Mouse (Mus musculus): ENCODE data around the gene Olfr695. TPM values are rescaled to one million over a fixed set of nuclear protein-coding genes. Genes with fewer than 3 reads are reported as not detected.

The Olfr695 gene
- not detected in 2 replicates for polyA plus RNA-seq (2015; fragmentation: Nextera tagmentation; extraction: Ambion mirVana)

DNA sequence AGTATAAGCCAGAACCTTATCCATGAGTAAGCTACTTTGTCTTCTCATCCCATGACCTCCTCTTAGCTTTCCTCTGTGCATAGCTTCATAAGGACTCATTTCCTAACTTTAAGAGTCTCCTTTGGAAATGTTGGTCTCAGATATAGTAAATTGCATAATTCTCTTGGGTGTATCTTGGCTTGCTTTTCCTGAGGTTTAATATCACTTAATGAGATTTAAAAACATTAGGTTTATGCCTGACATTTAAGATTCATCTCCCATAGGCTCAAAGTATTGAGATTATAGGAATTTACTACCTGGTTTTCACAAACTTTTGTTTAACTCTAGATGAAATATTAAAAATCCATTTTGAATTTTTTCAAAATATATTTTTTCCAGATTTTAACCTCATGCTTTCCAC lies at the start of gene Olfr695:
Olfr695 (minus strand) TSS at position 101 of the 400 bp plus-strand sequence.

DNA sequence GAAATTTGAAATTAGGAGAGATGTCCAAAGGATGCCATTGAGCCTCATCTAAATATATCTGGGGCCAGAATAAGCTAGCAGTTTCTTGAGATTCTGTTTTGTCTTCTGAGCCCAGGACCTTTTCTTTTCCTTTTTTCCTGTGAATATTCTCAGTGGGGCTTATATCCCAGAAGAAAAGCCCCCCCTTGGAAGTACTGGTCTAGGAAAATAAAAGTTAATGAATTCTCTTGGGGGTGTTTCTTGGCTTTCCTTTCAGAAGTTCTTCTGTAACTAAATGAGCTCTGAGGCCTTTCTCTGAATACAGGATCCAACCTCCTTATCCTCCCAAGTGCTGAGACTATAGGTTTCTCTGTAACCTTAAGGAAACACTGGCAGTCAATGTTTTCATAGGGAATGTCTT lies 39.1 kb upstream of the Olfr695 start, which contains the start of gene Olfr698:
Olfr698 (minus strand) TSS at position 101 of the 400 bp plus-strand sequence.

DNA sequence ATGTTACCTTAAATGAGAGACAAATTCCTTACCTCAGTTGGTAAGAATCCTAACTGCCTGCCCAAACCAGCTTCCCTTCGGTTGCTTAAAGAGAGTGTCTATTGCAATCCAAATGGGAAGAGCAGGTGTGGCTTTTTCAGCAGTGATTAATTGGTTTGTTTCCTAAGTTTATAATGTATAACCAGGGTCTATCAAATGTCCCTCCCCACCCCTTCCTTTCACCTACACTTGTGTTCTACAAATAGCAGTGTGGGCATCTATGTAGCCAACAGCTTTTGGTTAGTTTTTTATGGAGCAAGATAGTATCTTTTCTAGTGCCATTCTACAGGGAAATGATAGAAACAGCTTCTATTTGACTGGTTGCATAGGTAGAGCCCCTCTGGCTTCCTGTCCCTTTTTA lies 26.1 kb upstream of the Olfr695 start, which contains the start of gene Olfr697:
Olfr697 (minus strand) TSS at position 101 of the 400 bp plus-strand sequence.

DNA sequence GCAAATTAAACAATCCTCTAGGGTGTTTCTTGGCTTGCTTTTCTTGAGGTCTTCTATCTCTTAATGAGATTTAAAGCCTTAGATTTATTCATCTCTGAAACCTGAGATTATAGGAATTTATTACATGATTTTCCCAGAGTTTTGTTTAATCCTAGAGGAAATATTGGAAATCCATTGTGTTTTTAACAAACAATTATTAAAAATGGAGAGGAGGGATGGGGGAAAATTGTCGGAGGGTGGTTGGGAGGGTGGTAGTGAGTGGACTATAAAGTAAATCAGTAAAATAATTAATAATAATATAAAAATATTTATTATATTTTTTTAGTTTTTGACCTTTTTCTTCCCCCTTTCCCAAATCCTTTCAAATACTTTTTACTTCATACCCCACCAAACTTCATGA lies 24.5 kb downstream of the Olfr695 start, which contains the start of gene Olfr694:
Olfr694 (minus strand) TSS at position 101 of the 400 bp plus-strand sequence.

DNA sequence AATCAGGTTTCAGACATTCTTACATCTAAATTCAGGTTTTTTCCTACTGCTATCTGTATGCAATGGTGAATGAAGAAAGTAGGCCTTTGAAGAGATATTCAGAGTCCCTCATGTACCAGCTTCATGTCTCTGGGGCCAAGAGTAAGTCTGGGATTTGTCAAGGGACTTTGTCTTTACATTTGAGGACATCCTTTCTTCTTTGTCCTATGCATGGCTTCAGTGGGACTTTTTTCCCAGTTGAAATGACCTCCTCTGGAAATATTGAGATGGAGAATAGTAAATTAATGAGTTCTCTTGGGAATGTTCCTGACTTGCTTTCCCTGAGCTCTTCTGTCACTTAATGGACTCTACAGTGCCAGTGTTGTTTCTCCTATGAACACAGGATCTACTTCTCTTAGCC lies 35.7 kb downstream of the Olfr695 start, which contains the start of gene Olfr693:
Olfr693 (minus strand) TSS at position 101 of the 400 bp plus-strand sequence.

Other genes with a start within 250 kb of the Olfr695 start
- 0.05 TPM in 1 of 2 replicates, not detected in the other for gene Olfr693, start 35.8 kb downstream of the Olfr695 start, polyA plus RNA-seq (2015; fragmentation: Nextera tagmentation; extraction: Ambion mirVana)
- gene Olfr694, start 24.6 kb downstream of the Olfr695 start, polyA plus RNA-seq (2015; fragmentation: Nextera tagmentation; extraction: Ambion mirVana), result not detected in 2 replicates
- gene Olfr697, start 26.0 kb upstream of the Olfr695 start, polyA plus RNA-seq (2015; fragmentation: Nextera tagmentation; extraction: Ambion mirVana), result not detected in 2 replicates
- not detected in 2 replicates for gene Olfr698, start 39.0 kb upstream of the Olfr695 start, polyA plus RNA-seq (2015; fragmentation: Nextera tagmentation; extraction: Ambion mirVana)
- not detected in 2 replicates for gene Olfr699, start 76.8 kb upstream of the Olfr695 start, polyA plus RNA-seq (2015; fragmentation: Nextera tagmentation; extraction: Ambion mirVana)
- not detected in 2 replicates for gene Olfr700, start 92.4 kb upstream of the Olfr695 start, polyA plus RNA-seq (2015; fragmentation: Nextera tagmentation; extraction: Ambion mirVana)
- not detected in 2 replicates for gene Olfr701, start 97.7 kb upstream of the Olfr695 start, polyA plus RNA-seq (2015; fragmentation: Nextera tagmentation; extraction: Ambion mirVana)
- not detected in 2 replicates for gene Olfr702, start 117.5 kb upstream of the Olfr695 start, polyA plus RNA-seq (2015; fragmentation: Nextera tagmentation; extraction: Ambion mirVana)
- not detected in 2 replicates for gene Olfr703, start 127.0 kb upstream of the Olfr695 start, polyA plus RNA-seq (2015; fragmentation: Nextera tagmentation; extraction: Ambion mirVana)
- not detected in 2 replicates for gene Olfr704, start 146.8 kb upstream of the Olfr695 start, polyA plus RNA-seq (2015; fragmentation: Nextera tagmentation; extraction: Ambion mirVana)
- gene Olfr705, start 160.5 kb upstream of the Olfr695 start, polyA plus RNA-seq (2015; fragmentation: Nextera tagmentation; extraction: Ambion mirVana), result not detected in 2 replicates
- gene Olfr706, start 171.8 kb upstream of the Olfr695 start, polyA plus RNA-seq (2015; fragmentation: Nextera tagmentation; extraction: Ambion mirVana), result not detected in 2 replicates
- not detected in 2 replicates for gene Olfr707, start 184.8 kb upstream of the Olfr695 start, polyA plus RNA-seq (2015; fragmentation: Nextera tagmentation; extraction: Ambion mirVana)
- not detected in 2 replicates for gene Olfr1532-ps1, start 191.6 kb upstream of the Olfr695 start, polyA plus RNA-seq (2015; fragmentation: Nextera tagmentation; extraction: Ambion mirVana)
- gene Olfr709-ps1, start 215.8 kb upstream of the Olfr695 start, polyA plus RNA-seq (2015; fragmentation: Nextera tagmentation; extraction: Ambion mirVana), result not detected in 2 replicates
- gene Olfr710, start 231.9 kb upstream of the Olfr695 start, polyA plus RNA-seq (2015; fragmentation: Nextera tagmentation; extraction: Ambion mirVana), result not detected in 2 replicates
- not detected in 2 replicates for gene Olfr6, start 247.5 kb upstream of the Olfr695 start, polyA plus RNA-seq (2015; fragmentation: Nextera tagmentation; extraction: Ambion mirVana)

All from neural tube, postnatal 0 days (tissue).